Mouse (Mus musculus) cerebral cortex, adult 2 months (tissue): Measurements from ENCODE around the gene Agmat.

Experiments
- WGBS: fragments of 180-500 bp; shearing (Covaris S2); methylation state at CpG from one replicate; pipeline ENCODE4 v1.1.7; 2018; 5-methylcytosine and 5-hydroxymethylcytosine counted together

Agmat gene

DNA sequence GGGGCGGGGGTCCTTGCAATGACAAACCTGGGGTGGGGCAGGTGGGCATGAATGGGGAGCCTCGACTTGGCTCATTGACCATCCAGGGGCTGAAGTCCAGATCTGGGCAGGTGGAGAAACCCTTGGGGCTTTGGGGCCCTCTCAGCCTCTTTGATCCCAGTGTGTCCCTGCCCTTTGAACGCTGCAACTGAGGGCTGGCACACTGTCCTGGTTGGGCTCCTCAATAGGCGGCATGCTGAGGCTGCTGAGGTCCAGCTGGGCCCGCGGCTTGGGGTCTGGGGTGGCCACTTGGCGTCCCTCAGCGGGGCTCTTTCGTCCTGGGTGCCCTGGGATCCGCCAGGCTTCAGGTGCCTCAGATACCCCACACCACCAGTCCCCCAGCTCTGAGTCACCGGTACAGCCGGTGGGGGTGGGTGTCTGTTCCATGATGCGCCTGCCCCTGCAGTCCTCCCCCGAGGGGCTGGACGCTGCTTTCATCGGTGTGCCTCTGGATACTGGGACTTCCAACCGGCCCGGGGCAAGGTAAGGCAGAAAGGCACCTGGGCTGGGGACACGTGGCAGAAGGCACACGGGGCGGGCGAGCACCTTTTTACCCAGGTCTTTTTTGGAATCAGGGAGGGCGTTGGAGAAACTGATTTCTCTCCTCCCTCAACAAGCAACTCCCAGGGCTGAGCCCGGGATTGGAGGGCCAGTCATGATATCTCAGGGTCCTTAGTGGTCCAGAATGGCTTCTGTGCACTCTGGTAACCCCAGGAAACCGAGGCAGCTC, at the start of gene Agmat:
Gene Agmat, plus strand, starts transcription at position 95 of the 769 bp plus-strand sequence.
- WGBS: 31% methylated on average over 25 of the region's 25 CpGs

DNA sequence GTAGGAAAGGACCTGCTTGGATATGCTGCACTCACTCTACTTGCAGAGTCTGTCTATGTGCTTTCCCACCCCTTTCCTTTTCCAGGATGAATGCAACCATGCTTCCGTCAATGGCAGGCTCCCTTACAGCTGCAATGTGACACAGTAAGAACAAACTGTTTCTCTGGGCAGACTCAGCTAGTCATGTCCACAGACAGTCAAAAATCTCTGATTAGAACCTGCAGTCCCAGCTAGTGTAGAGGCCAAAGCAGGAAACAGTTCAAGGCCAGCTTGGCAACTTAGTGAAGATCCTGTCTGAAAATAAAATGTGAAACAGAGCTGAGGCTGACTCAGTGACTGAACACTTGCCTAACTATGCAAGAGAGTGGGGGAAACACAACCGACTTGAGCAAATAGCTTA, 41.8 kb upstream of the Agmat start:
- 56% methylated on average over 2 of the region's 2 CpGs for WGBS

DNA sequence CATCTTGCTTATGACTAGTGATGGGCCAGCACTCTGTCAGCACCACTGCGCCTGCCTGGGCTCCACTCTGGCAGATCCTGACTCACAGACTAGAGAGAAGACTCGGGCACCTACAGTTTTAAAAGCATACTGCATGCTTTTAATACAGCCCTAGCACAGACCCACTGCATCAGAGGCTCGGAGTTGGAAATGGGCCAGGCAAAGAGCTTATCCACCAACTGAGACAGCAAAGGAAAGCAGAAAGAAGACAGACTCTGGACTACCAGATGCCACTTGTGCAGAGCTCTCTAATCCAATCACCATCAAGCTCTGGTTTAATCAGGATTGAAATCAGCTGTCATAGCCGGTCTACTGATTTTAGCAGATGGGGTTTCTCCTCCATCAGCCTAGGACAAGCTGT, 41.1 kb upstream of the Agmat start:
- WGBS: 44% methylated on average over 4 of the region's 4 CpGs

DNA sequence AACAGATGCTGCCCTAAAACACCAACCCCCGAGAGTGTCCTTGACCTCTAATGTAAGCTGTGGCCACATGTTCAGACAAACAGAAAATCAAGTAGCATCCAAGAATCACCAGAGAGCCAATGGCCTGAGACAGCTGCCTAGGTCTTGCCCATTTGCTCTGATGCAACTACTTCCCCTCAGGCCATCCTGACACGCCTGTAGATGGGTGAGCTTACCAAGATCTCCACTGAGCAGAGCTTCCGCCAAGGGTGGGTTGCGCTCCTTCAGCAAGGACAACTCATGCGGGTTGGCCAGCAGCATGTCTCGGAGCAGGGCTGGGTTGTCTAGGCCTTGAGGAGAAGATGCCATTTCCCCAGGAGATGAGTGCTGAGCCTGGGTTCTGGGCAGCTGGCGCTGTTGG, 38.5 kb upstream of the Agmat start:
- 87% methylated on average over 7 of the region's 7 CpGs for WGBS

DNA sequence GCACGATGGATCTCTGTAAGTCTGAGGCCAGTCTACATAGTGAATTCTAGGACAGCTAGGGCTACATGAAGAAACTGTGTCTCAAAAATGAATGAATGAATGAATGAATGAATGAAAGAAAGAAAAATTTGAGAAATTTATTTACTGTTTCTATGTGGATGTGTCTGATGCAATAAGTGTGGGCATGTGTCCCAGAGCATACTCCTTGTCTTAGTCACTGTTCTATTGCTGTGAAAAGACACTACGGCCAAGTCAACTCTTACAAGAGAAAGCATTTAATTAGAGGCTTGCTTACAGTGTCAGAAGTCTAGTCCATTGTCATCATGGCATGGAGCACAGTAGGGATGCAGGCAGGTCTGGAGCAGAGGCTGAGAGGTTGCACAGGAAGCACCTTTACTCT, 37.5 kb upstream of the Agmat start:
- 77% methylated on average over 2 of the region's 2 CpGs for WGBS

DNA sequence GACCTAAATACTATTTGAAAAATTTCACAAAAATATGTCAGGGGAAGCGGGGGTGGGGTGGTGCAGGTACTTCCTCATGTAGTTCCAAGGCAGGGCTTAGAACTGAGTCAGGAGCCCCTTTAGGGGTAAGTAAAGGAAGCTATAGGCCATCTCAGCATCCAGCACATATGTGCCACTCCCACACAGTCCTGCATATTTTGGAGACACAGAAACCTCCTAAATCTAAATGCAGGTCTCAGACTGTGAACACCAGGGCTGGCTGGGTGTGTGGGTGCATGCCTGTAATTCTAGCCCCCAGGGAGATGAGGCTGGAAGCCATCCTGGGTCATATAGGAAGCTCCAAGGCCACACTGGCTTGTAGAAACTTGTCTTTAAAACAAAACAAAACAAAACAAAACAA, 35.2 kb upstream of the Agmat start:
- WGBS: 77% methylated on average over 1 of the region's 1 CpGs

DNA sequence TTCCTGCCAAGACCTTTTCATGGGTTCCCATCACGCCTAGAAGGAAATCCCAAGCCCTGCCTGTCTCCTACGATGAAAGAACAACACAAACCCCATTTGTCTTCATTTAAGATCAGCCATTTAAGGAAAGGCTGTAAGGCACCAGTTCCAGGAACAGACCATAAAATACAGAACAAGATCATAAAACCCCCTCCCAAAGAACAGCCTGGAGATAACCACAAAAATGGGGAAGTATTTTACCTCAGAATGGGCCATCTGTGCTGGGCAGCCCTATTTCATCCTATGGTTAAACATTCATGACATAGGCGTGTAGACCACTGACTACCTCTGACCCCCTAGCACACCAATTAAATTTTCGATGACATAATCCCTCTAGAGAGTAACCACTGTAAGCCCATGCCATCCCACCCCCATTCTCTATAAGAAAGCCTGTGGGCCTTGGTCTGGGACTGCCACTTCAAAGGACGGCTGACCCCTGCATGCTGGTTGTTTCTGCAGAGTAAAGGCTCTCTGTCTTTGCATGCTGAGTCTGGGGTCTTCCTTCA, 32.8 kb upstream of the Agmat start:
- WGBS: 87% methylated on average over 5 of the region's 5 CpGs

DNA sequence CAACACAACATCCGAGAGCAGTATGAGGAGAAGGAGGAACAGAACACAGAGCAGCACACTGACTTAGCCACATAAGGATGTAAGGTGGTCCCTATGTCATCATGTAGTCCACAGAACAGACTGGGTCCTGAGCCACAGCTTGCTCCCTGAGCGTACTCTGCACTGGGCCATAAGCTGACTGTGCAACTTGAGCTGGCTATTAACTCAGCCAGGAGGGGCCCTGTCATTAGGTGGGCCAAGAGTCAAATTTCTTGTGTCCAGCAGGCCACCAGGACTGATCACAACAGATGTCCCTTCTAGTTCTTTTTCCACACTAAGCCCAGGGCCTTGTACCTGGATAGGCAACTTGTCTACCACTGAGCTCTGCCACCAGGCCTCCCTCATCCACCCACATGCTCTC, 31.4 kb upstream of the Agmat start:
- WGBS: 45% methylated on average over 2 of the region's 2 CpGs

DNA sequence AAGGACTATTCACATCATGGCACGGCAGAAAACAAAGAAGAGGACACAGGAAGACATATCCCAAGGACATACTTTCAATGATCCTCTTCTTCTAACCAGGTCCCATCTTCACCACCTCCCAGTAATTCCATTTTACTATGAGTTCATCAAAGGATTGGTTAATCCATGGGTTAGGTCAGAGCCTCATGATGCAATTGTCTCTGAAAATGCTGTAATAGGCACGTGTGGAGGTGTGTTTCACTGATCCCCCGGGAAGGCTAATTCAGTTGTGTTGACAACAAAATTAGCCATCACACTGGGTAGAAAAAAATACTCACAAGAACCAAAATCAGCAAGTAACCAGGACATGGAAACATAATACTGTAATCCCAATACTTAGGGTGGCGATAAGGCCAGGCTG, 28.8 kb upstream of the Agmat start:
- 68% methylated on average over 4 of the region's 4 CpGs for WGBS

DNA sequence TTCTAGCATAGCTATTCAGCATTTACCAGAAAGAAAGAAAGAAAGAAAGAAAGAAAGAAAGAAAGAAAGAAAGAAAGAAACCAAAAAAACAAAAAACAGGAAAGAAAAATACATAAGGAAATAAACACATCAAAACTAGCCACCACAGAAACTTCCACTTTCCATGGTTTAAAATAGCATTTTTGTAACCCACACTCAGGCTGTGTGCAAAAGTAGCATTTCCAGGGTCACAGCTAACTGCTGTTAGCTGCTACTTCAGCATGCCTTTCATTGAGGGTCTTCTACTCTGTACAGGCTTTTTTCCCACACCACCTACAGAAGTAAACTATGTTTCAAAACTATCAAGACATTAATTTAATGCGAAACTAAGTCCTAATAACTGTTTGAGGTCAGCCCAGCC, 27.2 kb upstream of the Agmat start:
- WGBS: 89% methylated on average over 1 of the region's 1 CpGs

DNA sequence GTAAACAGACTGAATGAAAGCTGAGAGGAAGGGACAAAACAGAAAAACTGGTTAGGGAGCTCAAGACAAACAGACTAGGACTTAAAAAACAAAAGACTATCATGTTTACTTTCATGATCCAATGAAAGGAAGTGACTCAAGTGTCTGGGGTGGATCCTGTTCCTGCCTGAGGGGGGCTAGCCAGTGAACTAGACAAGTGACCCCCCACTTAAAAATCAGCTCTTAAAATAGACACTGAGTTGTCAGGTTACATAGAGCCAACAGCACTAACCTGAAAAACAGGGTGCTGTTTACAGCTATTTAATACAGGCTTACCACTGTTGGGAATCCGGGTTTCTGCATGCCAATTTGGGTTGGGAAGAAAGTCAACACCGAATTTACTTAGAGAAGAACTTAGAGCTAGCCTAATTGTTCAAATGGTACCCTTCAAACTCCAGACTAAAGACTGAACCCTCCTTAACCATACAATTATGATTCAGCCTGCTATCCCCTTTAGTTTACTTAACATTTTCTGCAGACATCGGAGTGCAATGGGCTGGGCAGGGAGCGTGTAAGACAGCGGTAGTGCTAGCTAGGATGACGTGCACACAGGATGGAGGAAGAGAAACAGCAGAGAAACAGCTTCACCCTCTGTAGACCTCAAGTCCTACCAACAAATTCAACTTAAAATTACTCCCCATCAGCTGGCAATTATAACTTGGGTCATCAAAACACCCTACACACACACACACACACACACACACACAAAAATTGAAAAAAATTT, 25.5 kb upstream of the Agmat start:
- 38% methylated on average over 6 of the region's 6 CpGs for WGBS

DNA sequence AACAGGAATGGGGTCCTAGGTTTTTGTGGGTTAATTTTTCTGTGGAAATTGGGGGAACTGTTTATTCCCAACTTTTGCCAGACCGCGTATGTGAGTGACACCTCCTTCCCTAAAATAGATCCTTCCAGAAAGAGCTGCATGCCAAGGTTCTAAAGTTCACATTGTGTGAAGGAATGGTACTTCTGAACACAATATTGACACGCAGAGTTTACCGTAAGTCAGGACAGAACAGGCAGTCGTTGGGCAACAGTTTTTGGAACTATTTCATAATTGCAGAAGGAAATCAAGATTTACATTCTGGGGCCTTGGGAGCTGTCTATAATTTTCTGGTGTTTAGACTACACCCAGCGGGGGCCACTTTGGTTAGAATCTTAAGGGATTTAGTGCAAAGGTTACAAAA, 24.5 kb upstream of the Agmat start:
- WGBS: 31% methylated on average over 6 of the region's 6 CpGs

DNA sequence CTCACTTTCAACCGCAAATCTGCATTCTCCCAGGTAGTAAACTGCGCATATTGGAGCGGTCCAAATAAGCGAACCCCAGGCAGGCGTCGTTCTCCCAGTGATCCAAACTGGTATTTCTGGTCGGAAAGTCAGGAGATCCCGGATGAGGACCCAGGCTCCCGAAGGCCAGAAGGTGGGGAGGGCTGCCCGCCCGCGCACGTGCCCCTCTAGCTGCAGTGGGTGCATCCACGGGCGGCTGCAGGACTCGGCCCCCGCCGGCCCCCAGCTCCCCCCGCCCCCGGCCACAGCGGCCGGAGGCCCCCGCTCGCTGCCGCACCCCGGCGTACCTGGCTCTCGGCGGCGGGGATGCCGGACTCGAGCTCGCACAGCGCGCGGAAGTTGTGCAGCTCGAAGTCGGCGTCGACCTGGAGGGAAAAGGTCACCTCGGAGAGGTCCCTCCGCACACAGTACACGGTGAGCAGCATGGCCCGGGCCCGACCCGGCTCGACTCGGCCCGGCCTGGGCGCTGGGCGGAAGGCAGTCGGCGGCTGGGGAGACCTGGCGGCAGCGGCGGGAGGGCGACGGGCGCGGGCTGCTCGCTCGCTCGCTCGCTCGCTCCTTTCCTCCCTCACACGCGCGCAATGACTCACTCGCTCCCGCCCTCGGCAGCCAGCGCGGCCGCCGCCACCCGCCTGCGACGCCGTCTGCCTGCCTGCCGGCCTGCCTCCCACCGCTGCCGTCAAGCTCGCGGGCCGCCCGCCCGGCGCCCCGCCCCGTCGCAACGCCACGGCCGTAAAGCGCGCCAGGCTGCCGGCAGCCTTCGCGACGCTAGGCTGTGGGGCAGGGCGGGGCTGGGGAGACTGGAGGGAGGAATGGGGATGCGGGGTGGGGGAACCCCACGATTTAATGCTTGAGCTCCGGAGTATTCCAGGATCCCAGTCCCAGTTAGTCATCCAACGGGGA, 23.5 kb upstream of the Agmat start, which contains the start of gene Ddi2:
Gene Ddi2, minus strand, starts transcription at position 689 of the 942 bp plus-strand sequence.
- under 1% methylated on average over 68 of the region's 105 CpGs for WGBS

DNA sequence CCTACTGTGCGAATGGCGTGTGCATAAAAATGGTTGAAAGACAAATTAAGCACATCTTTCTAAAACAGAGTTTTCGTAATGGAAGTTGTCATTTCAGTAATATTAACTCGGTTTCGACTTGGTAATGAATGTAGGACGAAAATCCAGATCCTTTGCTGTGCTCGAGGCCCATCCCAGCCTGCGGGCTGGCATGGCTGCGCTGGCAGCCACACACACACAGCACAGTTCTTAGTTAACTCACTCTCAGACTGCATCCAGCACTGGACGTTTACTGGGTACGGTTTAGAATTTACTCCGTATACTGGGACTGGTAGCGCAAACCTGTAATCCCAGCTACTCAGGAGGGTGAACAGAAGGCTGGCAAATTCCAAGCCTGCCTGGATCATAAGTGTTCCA, 22.8 kb upstream of the Agmat start:
- WGBS: 2% methylated on average over 13 of the region's 13 CpGs

DNA sequence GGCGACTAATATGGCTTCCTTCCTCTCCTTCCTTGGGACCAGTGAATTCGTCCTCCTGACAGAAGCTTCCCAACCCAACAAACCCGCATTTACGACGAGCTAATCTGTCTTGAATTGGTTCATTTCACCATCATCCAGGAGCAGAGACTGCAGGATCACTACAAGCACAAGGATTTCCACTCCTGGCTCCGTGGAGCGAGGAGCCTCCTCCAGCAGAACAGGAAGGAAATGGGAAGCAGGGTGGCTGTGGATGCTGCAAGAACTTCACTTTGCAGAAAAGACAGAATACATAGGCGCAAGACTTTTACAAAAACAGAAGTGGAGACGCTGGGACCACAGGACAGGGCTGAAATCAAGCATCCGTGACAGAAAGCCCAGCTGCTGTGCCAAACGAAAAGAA, 21.9 kb upstream of the Agmat start:
- 64% methylated on average over 11 of the region's 11 CpGs for WGBS

DNA sequence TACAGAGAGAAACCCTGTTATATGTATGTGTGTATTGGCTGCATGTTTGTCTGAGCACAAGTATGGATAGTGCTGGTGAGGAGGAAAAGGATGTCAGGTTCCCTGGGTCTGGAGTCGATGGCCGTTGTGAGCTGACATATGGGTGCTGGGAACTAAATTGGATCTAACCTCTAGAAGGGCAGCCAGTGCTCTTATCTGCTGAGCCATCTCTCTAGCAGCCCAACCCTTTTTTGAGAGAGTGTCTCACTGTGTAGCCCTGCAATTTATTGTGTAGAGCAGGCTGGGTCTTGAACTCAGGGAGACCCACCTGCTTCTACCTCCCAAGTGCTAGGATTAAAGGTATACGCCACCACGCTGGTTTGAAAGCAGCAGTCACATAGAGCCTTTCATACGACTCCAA, 21.2 kb upstream of the Agmat start:
- WGBS: 87% methylated on average over 5 of the region's 5 CpGs

DNA sequence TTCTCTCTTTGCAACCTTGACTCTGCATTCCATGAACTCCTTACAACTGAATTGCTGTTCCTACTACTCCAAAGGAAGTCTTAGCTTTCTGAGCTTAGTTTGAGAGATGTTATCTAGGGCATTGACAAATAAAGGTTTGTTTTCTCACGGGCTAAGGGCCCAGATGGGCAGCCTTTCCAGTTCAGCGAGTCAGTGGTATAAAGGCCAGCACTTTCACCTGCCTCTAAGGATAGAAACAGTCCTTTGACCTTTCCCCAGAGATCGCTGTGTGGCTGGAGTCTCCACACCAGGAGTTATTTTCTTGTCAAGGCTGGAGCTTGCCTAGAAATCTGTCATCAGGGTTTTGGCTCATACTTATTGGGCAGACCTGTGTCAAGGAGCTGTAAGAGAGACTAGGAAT, 20.7 kb upstream of the Agmat start:
- 72% methylated on average over 3 of the region's 3 CpGs for WGBS

DNA sequence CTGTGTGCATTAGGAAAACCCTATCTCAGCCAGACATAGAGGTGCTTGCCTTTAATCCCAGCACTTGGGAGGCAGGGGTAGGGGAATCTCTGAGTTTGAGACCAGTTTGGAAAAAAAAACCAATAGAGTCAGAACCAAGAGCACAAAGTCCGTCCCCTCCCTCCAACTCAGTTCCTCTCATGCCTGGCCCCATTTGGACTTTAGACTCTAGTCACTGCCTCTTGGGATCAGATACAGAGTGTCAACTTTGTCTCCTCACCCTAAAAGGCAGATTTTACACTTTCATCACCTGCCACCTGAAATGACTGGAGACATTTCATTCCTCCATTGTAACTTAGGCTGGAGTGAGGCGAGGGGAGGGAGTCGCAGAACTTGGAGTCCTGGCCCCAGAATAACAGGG, 17.2 kb upstream of the Agmat start:
- WGBS: 75% methylated on average over 3 of the region's 3 CpGs

DNA sequence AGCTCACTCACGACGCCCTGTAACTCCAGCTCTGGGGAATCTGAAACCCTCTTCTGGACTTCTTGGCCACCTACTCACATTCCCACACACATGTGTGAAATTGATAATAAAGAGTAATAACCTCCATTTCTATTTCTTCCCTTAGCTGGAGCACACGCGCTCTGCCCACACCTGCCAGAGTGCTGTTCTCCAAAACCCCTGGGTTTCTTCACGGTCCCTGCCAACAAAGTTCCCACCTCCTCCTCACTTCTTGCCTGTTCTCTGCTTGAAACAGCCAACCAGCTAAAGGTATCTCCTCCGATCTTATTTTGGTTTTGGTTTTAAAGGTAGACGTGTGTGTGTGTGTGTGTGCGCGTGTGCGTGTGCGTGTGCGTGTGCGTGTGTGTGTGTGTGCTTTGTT, 16.1 kb upstream of the Agmat start:
- WGBS: 61% methylated on average over 13 of the region's 13 CpGs

DNA sequence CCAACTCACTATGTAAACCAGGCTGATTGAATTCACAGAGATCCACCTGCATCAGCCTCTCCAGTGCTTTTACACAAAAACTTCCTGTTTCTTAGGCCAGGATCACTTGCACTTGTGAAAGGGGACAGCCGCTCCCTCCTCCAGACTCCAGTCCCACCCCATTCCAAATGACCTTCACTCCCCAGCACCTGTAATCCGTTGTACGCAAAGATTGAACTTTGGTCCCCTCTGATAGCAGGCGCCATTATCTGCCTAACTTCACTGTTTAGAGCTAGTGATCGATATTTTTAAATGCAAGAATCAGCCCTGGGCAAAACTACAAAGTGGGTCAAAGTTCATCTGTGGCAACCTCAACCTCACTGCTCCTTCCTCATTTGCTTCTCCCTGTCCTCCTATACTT, 14.7 kb upstream of the Agmat start:
- 84% methylated on average over 5 of the region's 5 CpGs for WGBS

DNA sequence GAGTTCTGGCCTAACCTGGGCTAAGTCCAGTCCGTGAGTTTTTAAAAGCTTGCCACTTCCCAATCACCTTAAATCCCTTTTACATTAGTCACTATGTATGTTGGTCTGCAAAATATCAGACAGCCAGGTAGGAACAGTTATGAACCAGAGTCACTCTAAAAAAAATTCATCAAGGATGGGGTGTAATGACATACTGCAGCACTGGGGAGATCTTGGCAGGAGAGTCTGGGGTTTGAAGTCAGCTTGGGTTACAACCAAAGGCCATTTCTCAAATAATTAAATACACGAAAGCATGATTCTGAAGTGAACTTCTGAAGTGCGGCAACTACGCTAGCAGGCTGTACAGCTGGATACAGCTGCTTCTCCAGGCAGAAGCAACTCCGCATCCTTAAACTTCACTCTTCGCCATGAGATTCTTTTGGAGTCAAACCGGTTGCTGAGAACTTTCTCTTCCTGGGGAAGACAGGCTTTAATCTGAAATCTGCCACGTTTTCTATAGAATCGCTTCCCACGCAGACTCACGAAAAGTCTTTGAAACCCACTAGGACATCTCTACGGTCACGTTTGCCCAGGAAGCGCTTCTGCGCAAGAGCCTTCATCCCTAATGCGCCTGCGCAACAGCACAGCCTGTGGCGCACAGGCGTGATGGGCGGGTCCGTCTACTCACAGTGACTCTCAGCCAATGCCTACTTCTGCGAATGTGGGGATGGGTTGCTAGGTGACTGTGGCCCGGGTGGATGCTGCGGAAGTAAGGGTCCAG, 11.8 kb upstream of the Agmat start:
- 6% methylated on average over 24 of the region's 24 CpGs for WGBS
